Mouse (Mus musculus): ENCODE data around the gene Smg9. TPM values are rescaled to one million over a fixed set of nuclear protein-coding genes. Genes with fewer than 3 reads are reported as not detected.

Smg9 gene
- total RNA-seq, 2 experiments from 2014 or later = 9.4 to 10.2 TPM

- DNase-seq = no peak
- intact Hi-C loops (cut with DNase I) = no loop called here
Measured at GRCm38 (mm10) chr7:24466835-24467234, 67.4 kb downstream of the Smg9 start.

DNA sequence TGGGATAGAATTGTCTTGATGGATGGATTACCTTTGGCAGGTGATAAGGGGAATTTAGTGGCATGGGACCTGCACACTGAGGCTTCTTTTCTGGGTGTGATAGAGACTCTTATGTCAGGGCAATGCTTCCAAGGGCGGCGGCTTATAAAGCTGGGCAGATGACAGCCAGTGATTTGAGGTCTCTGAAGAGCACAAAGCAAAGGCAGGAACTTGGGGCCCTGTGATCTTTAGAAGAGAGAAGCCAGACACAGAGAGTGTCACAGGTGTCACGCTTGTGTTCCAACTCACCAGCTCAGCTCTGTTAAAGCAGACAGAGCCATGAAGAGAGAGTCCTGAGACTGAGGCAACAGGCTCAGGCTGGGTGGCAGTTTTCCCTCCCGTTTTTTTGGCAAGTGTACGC, 68.5 kb downstream of the Smg9 start:
- DNase-seq = no peak
- intact Hi-C loops (cut with DNase I) = loop anchor here (2.0 kb wide), 1 partner anchor 25 kb away; no protein-coding TSS in a partner anchor

- intact Hi-C loops (cut with DNase I) = loop anchor here (2.0 kb wide), 1 partner anchor 26 kb away; no protein-coding TSS in a partner anchor
- no peak for DNase-seq
Measured at GRCm38 (mm10) chr7:24469126-24469525, 69.7 kb downstream of the Smg9 start.

- no peak for DNase-seq
- intact Hi-C loops (cut with DNase I) = loop anchor here (5.0 to 10.0 kb wide), 2 partner anchors 37 to 194 kb away; partner anchors contain the start of gene Zfp428
Measured at GRCm38 (mm10) chr7:24470356-24470755, 70.9 kb downstream of the Smg9 start.

Other genes with a start within 250 kb of the Smg9 start
- under 1 TPM; 0.12 to 0.15 TPM for gene Zfp114, start 224.6 kb upstream of the Smg9 start, total RNA-seq (2021)
- gene Zfp111, start 188.2 kb upstream of the Smg9 start, total RNA-seq (2021) = 1 to 10 TPM; 4.0 to 5.0 TPM
- gene Zfp109, start 162.1 kb upstream of the Smg9 start, total RNA-seq (2021) = 1 to 10 TPM; 1.9 to 2.1 TPM
- gene Zfp108, start 144.8 kb upstream of the Smg9 start, total RNA-seq (2021) = 1 to 10 TPM; 1.8 to 1.9 TPM
- gene Zfp93, start 129.2 kb upstream of the Smg9 start, total RNA-seq (2021) = 1 to 10 TPM; 3.1 to 4.9 TPM
- 1 to 10 TPM; 3.3 to 4.0 TPM for gene Zfp61, start 98.4 kb upstream of the Smg9 start, total RNA-seq (2021)
- gene Zfp94, start 83.0 kb upstream of the Smg9 start, total RNA-seq (2021) = 1 to 10 TPM; 1.7 to 2.1 TPM
- gene Tescl, start 65.7 kb upstream of the Smg9 start, total RNA-seq (2021) = not detected
- not detected for gene Lypd5, start 50.4 kb upstream of the Smg9 start, total RNA-seq (2021)
- 1 to 10 TPM; 1.0 to 3.3 TPM for gene Kcnn4, start 29.4 kb upstream of the Smg9 start, total RNA-seq (2021)
- not detected for gene Irgc1, start 52.7 kb downstream of the Smg9 start, total RNA-seq (2021)
- gene Plaur, start 62.9 kb downstream of the Smg9 start, total RNA-seq (2021) = 1 to 10 TPM; 3.5 to 4.0 TPM
- 10 to 100 TPM; 14.3 to 14.7 TPM for gene Cadm4, start 82.4 kb downstream of the Smg9 start, total RNA-seq (2021)
- gene Zfp428, start 107.4 kb downstream of the Smg9 start, total RNA-seq (2021) = 10 to 100 TPM; 13.8 to 14.7 TPM
- not detected for gene AC161166.1, start 112.8 kb downstream of the Smg9 start, total RNA-seq (2021)
- 10 to 100 TPM; 18.2 to 19.5 TPM for gene Irgq, start 131.1 kb downstream of the Smg9 start, total RNA-seq (2021)
- gene Pinlyp, start 146.5 kb downstream of the Smg9 start, total RNA-seq (2021) = not detected
- 10 to 100 TPM; 23.8 to 26.3 TPM for gene Xrcc1, start 146.7 kb downstream of the Smg9 start, total RNA-seq (2021)
- gene Ethe1, start 187.9 kb downstream of the Smg9 start, total RNA-seq (2021) = 10 to 100 TPM; 29.8 to 30.1 TPM
- under 1 TPM; 0.12 TPM for gene Zfp575, start 188.0 kb downstream of the Smg9 start, total RNA-seq (2021)
- under 1 TPM; 0.51 to 0.55 TPM for gene Phldb3, start 211.1 kb downstream of the Smg9 start, total RNA-seq (2021)
- gene Lypd3, start 236.9 kb downstream of the Smg9 start, total RNA-seq (2021) = not detected

All from heart, postnatal 14 days (tissue).